Mouse (Mus musculus) CH12.LX (cell line): ENCODE measurements at regions not wholly inside any gene's neighbourhood (a gene's known extent, or its start where the extent isn't known, plus 50 kb on each side); places are given as distances from the start of the nearest gene placed in this dataset.
"Not testable (repeated sequence)": the region's sequence is repeated elsewhere in the genome, so short reads cannot be mapped to it uniquely, and the experiment has no call there.

ENCODE experiments used
- DNase-seq: peaks from one replicate; pipeline ENCODE4 v3.0.0-alpha.2; 2013; ENCODE audit errors: extremely low read depth
- H3K27ac ChIP-seq: 2 replicates; pipeline ENCODE4 v1.5.1; 2012; ENCODE audit warnings: low read depth, mild to moderate bottlenecking, control low read depth, moderate library complexity; ENCODE audit not compliant: insufficient read depth
- H3K27me3 ChIP-seq: replicated peaks from 2 replicates; pipeline ENCODE3; 2012; ENCODE audit warnings: inconsistent platforms
- H3K36me3 ChIP-seq, 2 experiments: replicated peaks in 1 of 2; 2 replicates each; pipeline versions ENCODE3 to v1.6.1; 2012; ENCODE audit warnings: inconsistent platforms in 1 of 2, low read length in 1 of 2, mild to moderate bottlenecking in 1 of 2, mixed read lengths in 1 of 2, moderate library complexity in 1 of 2; ENCODE audit not compliant: control insufficient read depth in 1 of 2, insufficient read depth in 1 of 2
- H3K4me1 ChIP-seq, 2 experiments: 2 replicates each; pipeline ENCODE4 v1.6.1; 2012; ENCODE audit warnings: inconsistent platforms in 1 of 2, moderate library complexity in 1 of 2; ENCODE audit not compliant: insufficient read depth in 2 of 2, control insufficient read depth in 1 of 2
- H3K4me2 ChIP-seq: 2 replicates; pipeline ENCODE4 v1.6.1; 2012; ENCODE audit warnings: low read depth, mild to moderate bottlenecking, control low read depth; ENCODE audit not compliant: poor library complexity, insufficient read depth, severe bottlenecking
- H3K4me3 ChIP-seq, 3 experiments: fragments of 150-350 bp in 1 of 3; sonication (generic) in 1 of 3; replicated peaks in 1 of 3; 2 replicates each; pipeline versions ENCODE3 to v1.5.1; 2011 to 2012; ENCODE audit warnings: low read depth in 2 of 3, low read length in 2 of 3, mild to moderate bottlenecking in 2 of 3, moderate library complexity in 2 of 3, control low read depth in 1 of 3, improper control_type of control experiment in 1 of 3, inconsistent platforms in 1 of 3, mixed read lengths in 1 of 3; ENCODE audit not compliant: poor library complexity in 1 of 3
- H3K79me2 ChIP-seq: replicated peaks from 2 replicates; pipeline ENCODE4 v1.6.1; 2012; ENCODE audit warnings: mild to moderate bottlenecking, moderate library complexity; ENCODE audit not compliant: control insufficient read depth, poor library complexity, insufficient read depth, severe bottlenecking; ENCODE audit errors: extremely low read depth
- H3K9ac ChIP-seq: 2 replicates; pipeline ENCODE4 v1.6.1; 2012; ENCODE audit warnings: low read depth, mild to moderate bottlenecking, control low read depth, moderate library complexity; ENCODE audit not compliant: insufficient read depth
- H3K9me3 ChIP-seq: replicated peaks from 2 replicates; pipeline ENCODE3; 2012; ENCODE audit warnings: low read length, inconsistent platforms, mixed read lengths
- BHLHE40 ChIP-seq: IDR thresholded peaks from 2 replicates; pipeline ENCODE4 v1.6.1; 2011; ENCODE audit warnings: mild to moderate bottlenecking, low read depth, low read length, improper control_type of control experiment
- CHD1 ChIP-seq: IDR thresholded peaks from 2 replicates; pipeline ENCODE4 v1.6.1; 2012; ENCODE audit warnings: low read depth, low read length, improper control_type of control experiment, inconsistent platforms
- CHD2 ChIP-seq: IDR thresholded peaks from 2 replicates; pipeline ENCODE4 v1.6.1; 2011; ENCODE audit warnings: low read length, improper control_type of control experiment
- CTCF ChIP-seq, 2 experiments: IDR thresholded peaks in 1 of 2; conservative IDR thresholded peaks in 1 of 2; 2 replicates each; pipeline ENCODE4 v1.5.1; 2011 to 2012; ENCODE audit warnings: low read depth in 2 of 2, low read length in 2 of 2, improper control_type of control experiment in 1 of 2, inconsistent platforms in 1 of 2, mild to moderate bottlenecking in 1 of 2, moderate library complexity in 1 of 2
- ETS1 ChIP-seq: conservative IDR thresholded peaks from 2 replicates; pipeline ENCODE4 v1.6.1; 2012; ENCODE audit warnings: low read depth, mild to moderate bottlenecking, inconsistent platforms, low read length, improper control_type of control experiment, moderate library complexity
- IRF4 ChIP-seq: IDR thresholded peaks from 2 replicates; pipeline ENCODE4 v1.6.1; 2014; ENCODE audit warnings: low read depth, mild to moderate bottlenecking, inconsistent platforms, low read length, improper control_type of control experiment
- JUN ChIP-seq: IDR thresholded peaks from 2 replicates; pipeline ENCODE4 v1.6.1; 2011; ENCODE audit warnings: low read depth, mild to moderate bottlenecking, low read length, improper control_type of control experiment, moderate library complexity; ENCODE audit not compliant: insufficient read depth
- MAFK ChIP-seq: IDR thresholded peaks from 2 replicates; pipeline ENCODE4 v1.6.1; 2011; ENCODE audit warnings: low read length, improper control_type of control experiment; ENCODE audit not compliant: insufficient replicate concordance
- MAX ChIP-seq: IDR thresholded peaks from 2 replicates; pipeline ENCODE4 v1.6.1; 2011; ENCODE audit warnings: low read length, improper control_type of control experiment
- NELFE ChIP-seq: IDR thresholded peaks from 2 replicates; pipeline ENCODE4 v1.6.1; 2011; ENCODE audit warnings: low read depth, low read length, improper control_type of control experiment
- POLR2A ChIP-seq: IDR thresholded peaks from 2 replicates; pipeline ENCODE4 v1.6.1; 2011; ENCODE audit warnings: low read depth, mild to moderate bottlenecking, improper control_type of control experiment, low read length
- RAD21 ChIP-seq: IDR thresholded peaks from 2 replicates; pipeline ENCODE4 v1.6.1; 2011; ENCODE audit warnings: low read depth, mild to moderate bottlenecking, low read length, improper control_type of control experiment, moderate library complexity
- TBP ChIP-seq: conservative IDR thresholded peaks from 2 replicates; pipeline ENCODE4 v1.6.1; 2011; ENCODE audit warnings: low read depth, low read length, improper control_type of control experiment
- ZC3H11A ChIP-seq: IDR thresholded peaks from 2 replicates; pipeline ENCODE4 v1.6.1; 2012; ENCODE audit warnings: low read depth, mild to moderate bottlenecking, inconsistent platforms, low read length, improper control_type of control experiment
- ZMIZ1 ChIP-seq: IDR thresholded peaks from 2 replicates; pipeline ENCODE4 v1.6.1; 2012; ENCODE audit warnings: low read depth, mild to moderate bottlenecking, inconsistent platforms, low read length, improper control_type of control experiment
- dilution Hi-C: fragments of 300-500 bp; cut with MboI; formaldehyde crosslinking; loops from 2 replicates; pipeline ENCODE4 v1.14.3; 2020; ENCODE audit warnings: low sequenced_read_pairs; ENCODE audit not compliant: extremely low pct_unique_long_range_greater_than_20kb, extremely low pct_ligation_motif_present
- in situ Hi-C: fragments of 300-500 bp; cut with MboI; formaldehyde crosslinking; loops from 3 replicates; pipeline ENCODE4 v1.14.3; 2019; ENCODE audit warnings: low sequenced_read_pairs, low pct_ligation_motif_present, low pct_unique_long_range_greater_than_20kb, mixed read lengths

- Histone ChIP-seq H3K4me1 (no peaks in the 10 kb centered on the region), H3K9me3 (no peaks in the 10 kb centered on the region), H3K79me2 (no peaks in the 10 kb centered on the region), H3K27ac (no peak overlapping the region), H3K9ac (no peak overlapping the region), H3K4me3 (no peak overlapping the region), H3K36me3 (no peaks in the 10 kb centered on the region), H3K27me3 (no peaks in the 10 kb centered on the region), H3K4me2 (no peak overlapping the region)
- DNase-seq, result no peak
- dilution Hi-C loops (no loop called here), in situ Hi-C loops (no loop called here)
- TF ChIP-seq ETS1, result no peak
- TF ChIP-seq MAFK, result peak; percentile 90
These were observed 525.1 kb upstream of the Rorb start for GRCm38 (mm10) chr19:19636055-19636454.

- Histone ChIP-seq H3K9ac (no peak overlapping the region), H3K4me3 (no peak overlapping the region), H3K9me3 (no peaks in the 10 kb centered on the region), H3K4me1 (no peaks in the 10 kb centered on the region), H3K36me3 (peaks cover 0 to 7% of the 10 kb centered on the region in 2 experiments), H3K27me3 (no peaks in the 10 kb centered on the region), H3K79me2 (no peaks in the 10 kb centered on the region), H3K27ac (no peak overlapping the region), H3K4me2 (no peak overlapping the region)
- TF ChIP-seq CHD2 (no peak), MAX (no peak), BHLHE40 (no peak), CTCF (conservative IDR thresholded peaks at IDR 0.05 in 1 of 2, IDR thresholded peaks at IDR 0.05 in 1 of 2; ENCODE audit: low read depth in 2 of 2, low read length in 2 of 2) (no peak), JUN (no peak), IRF4 (no peak), ZC3H11A (no peak), CHD1 (no peak)
- dilution Hi-C loops (no loop called here), in situ Hi-C loops (no loop called here)
- no peak for DNase-seq
These were observed 476.9 kb upstream of the Rorb start for GRCm38 (mm10) chr19:19587866-19588265.

GRCm38 (mm10) chr19:19575000-19575544 is 464.1 kb upstream of the Rorb start:
- peak overlapping the region; percentile 35 to 44 (median 39) for H3K4me3 ChIP-seq
- H3K36me3 ChIP-seq, H3K27ac ChIP-seq, H3K4me1 ChIP-seq, in situ Hi-C loops, H3K79me2 ChIP-seq, H3K9me3 ChIP-seq, H3K27me3 ChIP-seq, dilution Hi-C loops, H3K4me2 ChIP-seq, H3K9ac ChIP-seq: not testable (repeated sequence)
- peak; percentile 71 for DNase-seq
- TF ChIP-seq CTCF (conservative IDR thresholded peaks at IDR 0.05 in 1 of 2, IDR thresholded peaks at IDR 0.05 in 1 of 2; ENCODE audit: low read depth in 2 of 2, low read length in 2 of 2) (peak in 1 of 2 experiments; percentile 28; a peak in 1 of 4 replicates), BHLHE40 (peak; percentile 40; the same call in 1 of the 2 replicates), POLR2A (peak; percentile 55), TBP (peak; percentile 85), ZMIZ1 (peak; percentile 26; the same call in 1 of the 2 replicates), RAD21 (peak; percentile 10; the same call in 1 of the 2 replicates), NELFE (peak; percentile 57)
